Mouse (Mus musculus) lung, postnatal 0 days (tissue): Measurements from ENCODE around the gene Angpt4. TPM values are rescaled to one million over a fixed set of nuclear protein-coding genes. Genes with fewer than 3 reads are reported as not detected.
A peak's percentile ranks its signal among the peaks of the same experiment; 100 is the strongest.

Source experiments
- ATAC-seq: fragments of 200-750 bp; cut with Nextera tagmentation; 2 replicates; pipeline ENCODE4 v1.8.0; 2017; ENCODE audit warnings: moderate library complexity
- DNase-seq: peaks from one replicate; pipeline ENCODE4 v3.0.0-alpha.2; 2016; ENCODE audit warnings: low spot score
- H3K27ac ChIP-seq: fragments of 300-500 bp; sonication (generic); 2 replicates; pipeline ENCODE4 v1.5.1; 2014; ENCODE audit warnings: antibody characterized with exemption, mild to moderate bottlenecking, low read length, mixed read lengths
- H3K27me3 ChIP-seq: fragments of 300-500 bp; sonication (generic); replicated peaks from 2 replicates; pipeline ENCODE4 v1.6.1; 2014; ENCODE audit warnings: low read length, mixed read lengths; ENCODE audit not compliant: insufficient read depth
- H3K36me3 ChIP-seq: fragments of 300-500 bp; sonication (generic); 2 replicates; pipeline ENCODE4 v1.6.1; 2014; ENCODE audit warnings: low read length, mixed read lengths; ENCODE audit not compliant: insufficient read depth
- H3K4me1 ChIP-seq: fragments of 300-500 bp; sonication (generic); 2 replicates; pipeline ENCODE4 v1.6.1; 2014; ENCODE audit warnings: antibody characterized with exemption, low read depth, low read length, mixed read lengths; ENCODE audit not compliant: insufficient read depth
- H3K4me2 ChIP-seq: fragments of 300-500 bp; sonication (generic); replicated peaks from 2 replicates; pipeline ENCODE4 v1.6.1; 2014; ENCODE audit warnings: low read depth, mild to moderate bottlenecking, low read length, moderate library complexity, mixed read lengths
- H3K4me3 ChIP-seq: fragments of 300-500 bp; sonication (generic); 2 replicates; pipeline ENCODE4 v1.5.1; 2014; ENCODE audit warnings: low read depth, low read length
- H3K9ac ChIP-seq: fragments of 300-500 bp; sonication (generic); replicated peaks from 2 replicates; pipeline ENCODE4 v1.6.1; 2014; ENCODE audit warnings: low read depth, mild to moderate bottlenecking
- H3K9me3 ChIP-seq: fragments of 300-500 bp; sonication (generic); 2 replicates; pipeline ENCODE4 v1.6.1; 2016; ENCODE audit warnings: low read length, mixed read lengths
- CTCF ChIP-seq: IDR thresholded peaks from 2 replicates; pipeline ENCODE4 v1.5.1; 2016; ENCODE audit warnings: antibody characterized with exemption, mild to moderate bottlenecking
- EP300 ChIP-seq: IDR thresholded peaks from 2 replicates; pipeline ENCODE4 v1.6.1; 2016; ENCODE audit warnings: antibody characterized with exemption, mild to moderate bottlenecking, control low read depth
- WGBS: fragments of 180-500 bp; shearing (Covaris S2); extraction: QIAGEN DNeasy Blood & Tissue Kit; methylation state at CpG from one replicate; pipeline ENCODE4 v1.1.7; 2014; 5-methylcytosine and 5-hydroxymethylcytosine counted together
- polyA plus RNA-seq: library from polyadenylated mRNA; unstranded; fragments of >200 nt; fragmentation: Nextera tagmentation; extraction: Ambion mirVana; gene quantifications from 2 replicates; pipeline ENCODE4 v1.2.1, GENCODE M21; 2015

Angpt4 gene
- polyA plus RNA-seq, 1 experiment from 2014 or later = 0.13 TPM

DNA sequence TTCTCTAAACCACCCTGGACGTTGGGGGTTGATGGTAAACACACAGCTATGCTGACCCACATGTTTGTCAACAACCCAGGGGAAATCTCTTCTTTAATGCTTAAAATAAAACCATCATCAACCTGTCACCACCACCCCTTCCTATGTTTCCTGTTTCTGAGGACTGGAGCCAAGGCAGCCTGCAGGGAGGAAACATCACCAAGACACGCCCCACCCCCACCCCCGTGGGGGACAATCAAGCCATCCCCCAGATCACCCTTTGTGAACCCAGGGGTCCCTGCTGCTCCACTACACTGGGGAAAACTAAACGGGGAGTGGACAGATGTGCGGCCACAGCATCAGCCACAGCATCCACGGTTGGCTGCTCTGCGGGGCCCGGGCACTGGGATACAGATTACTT is 57.4 kb downstream of the Angpt4 start:
- Histone ChIP-seq H3K9ac (no peak overlapping the region), H3K4me2 (no peak overlapping the region), H3K9me3 (no peaks in the 10 kb centered on the region), H3K27ac (no peak overlapping the region), H3K4me3 (no peak overlapping the region), H3K27me3 (no peaks in the 10 kb centered on the region), H3K36me3 (0 out of 2 replicates have a peak, but pooled peaks cover 7% of the 10 kb centered on the region), H3K4me1 (peaks cover 32% of the 10 kb centered on the region)
- WGBS = 84% methylated on average over 8 of the region's 8 CpGs
- TF ChIP-seq EP300 (no peak), CTCF (no peak)
- DNase-seq = no peak
- no peak for ATAC-seq

DNA sequence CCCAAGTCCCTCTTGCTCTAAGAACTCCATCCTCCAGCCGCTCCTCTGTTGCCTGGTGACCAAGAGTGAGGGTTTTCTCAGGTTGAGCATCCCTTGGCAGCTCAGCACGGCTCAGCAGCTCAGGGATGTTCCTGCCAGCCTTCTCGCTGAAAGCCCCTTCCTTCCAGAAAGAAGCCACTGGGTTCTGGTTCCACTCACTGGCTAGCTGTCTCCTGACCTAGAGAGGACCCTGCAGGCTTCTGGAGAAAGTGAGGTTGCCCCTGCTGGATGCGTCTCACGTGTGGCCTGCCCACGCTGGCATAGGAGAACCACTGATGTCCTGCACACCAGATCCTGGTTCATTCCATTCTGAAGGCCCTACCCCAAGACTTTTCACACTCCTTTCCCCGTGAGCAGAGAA is 58.0 kb downstream of the Angpt4 start:
- Histone ChIP-seq H3K4me1 (peaks cover 37% of the 10 kb centered on the region), H3K27ac (no peak overlapping the region), H3K9ac (no peak overlapping the region), H3K27me3 (no peaks in the 10 kb centered on the region), H3K36me3 (0 out of 2 replicates have a peak, but pooled peaks cover 7% of the 10 kb centered on the region), H3K4me3 (no peak overlapping the region), H3K9me3 (no peaks in the 10 kb centered on the region), H3K4me2 (no peak overlapping the region)
- ATAC-seq (no peak), DNase-seq (no peak)
- 89% methylated on average over 7 of the region's 7 CpGs for WGBS
- TF ChIP-seq EP300 (no peak), CTCF (no peak)

DNA sequence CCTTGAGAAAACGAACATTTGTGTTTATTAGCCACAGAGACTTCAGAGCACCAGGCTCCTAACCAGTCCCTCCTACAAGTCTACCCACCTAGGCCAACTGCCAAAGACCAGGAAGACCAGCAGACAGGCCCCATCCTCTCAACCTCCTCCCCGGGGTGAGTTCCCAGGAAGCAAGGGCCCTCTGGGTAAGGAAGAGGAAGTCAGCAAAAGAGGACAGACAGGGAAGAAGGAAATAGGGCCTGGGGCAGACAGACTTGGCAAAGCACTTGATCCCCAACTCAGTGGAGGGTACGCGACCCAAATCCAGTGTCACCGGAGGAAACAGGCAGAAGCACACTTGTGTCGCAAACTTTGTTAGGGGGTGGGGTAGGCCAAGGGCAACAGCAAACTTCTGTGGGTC is 58.4 kb downstream of the Angpt4 start:
- Histone ChIP-seq H3K4me2 (no peak overlapping the region), H3K4me3 (no peak overlapping the region), H3K9me3 (no peaks in the 10 kb centered on the region), H3K36me3 (0 out of 2 replicates have a peak, but pooled peaks cover 5% of the 10 kb centered on the region), H3K9ac (no peak overlapping the region), H3K27me3 (no peaks in the 10 kb centered on the region), H3K27ac (no peak overlapping the region), H3K4me1 (peaks cover 37% of the 10 kb centered on the region)
- no peak for DNase-seq
- 75% methylated on average over 6 of the region's 6 CpGs for WGBS
- no peak for ATAC-seq
- TF ChIP-seq CTCF (no peak), EP300 (no peak)

DNA sequence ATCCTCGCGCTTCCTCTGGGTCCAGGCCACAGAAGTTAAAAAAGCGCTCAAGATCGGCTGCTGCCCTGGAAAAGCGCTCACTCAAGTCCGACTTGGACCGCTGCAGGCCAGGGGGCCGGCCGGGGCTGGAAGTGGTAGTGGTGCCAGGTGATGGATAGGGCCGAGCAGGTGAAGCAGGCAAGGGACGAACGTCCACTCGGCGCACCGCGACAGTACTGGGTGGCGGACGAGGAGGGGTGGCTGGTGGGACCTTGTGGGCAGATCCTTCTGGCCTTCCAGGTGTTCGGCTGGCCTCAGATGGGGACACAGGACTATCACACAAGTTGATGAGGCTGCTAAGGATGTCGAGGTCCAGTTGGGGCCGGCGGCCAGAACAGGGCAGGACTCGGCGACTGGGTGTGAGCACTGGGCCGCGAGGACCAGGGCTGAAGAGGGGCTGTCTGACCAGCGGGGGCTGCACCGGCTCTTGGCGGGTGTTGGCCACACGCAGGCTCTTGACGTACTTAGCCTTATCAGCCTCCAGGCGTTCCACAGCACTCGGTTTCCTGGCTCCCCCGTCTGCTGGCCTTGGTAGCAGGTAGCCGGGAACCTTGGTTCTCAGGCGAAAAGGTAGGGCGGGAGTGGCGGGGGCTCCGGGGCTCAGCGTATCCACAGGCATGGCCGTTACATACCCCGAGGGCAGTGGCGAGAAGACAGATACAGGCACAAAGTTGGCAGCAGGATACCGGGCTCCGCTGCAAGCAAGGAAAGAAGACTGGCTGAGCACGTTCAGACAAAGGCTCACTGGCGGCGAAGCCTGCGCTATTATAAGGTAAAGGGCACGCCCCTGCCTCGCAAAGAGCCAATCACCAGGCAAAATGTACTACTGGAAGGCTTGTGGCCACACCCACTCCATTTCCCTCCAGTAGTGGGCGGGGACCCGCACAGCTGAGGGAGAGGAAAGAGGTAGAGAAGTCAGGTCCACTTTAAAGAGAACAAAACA is 59.5 kb downstream of the Angpt4 start:
- Histone ChIP-seq H3K9me3 (no peaks in the 10 kb centered on the region), H3K27ac (peak overlapping the region; percentile 78), H3K4me1 (peaks cover 40% of the 10 kb centered on the region), H3K4me3 (0 out of 2 replicates have a peak overlapping the region, but pooled peaks have one; percentile 10), H3K27me3 (no peaks in the 10 kb centered on the region), H3K36me3 (0 out of 2 replicates have a peak, but pooled peaks cover 3% of the 10 kb centered on the region), H3K9ac (no peak overlapping the region), H3K4me2 (peak overlapping the region; percentile 56)
- WGBS = 40% methylated on average over 49 of the region's 53 CpGs
- ATAC-seq (peak; percentile 86), DNase-seq (peak; percentile 97)
- TF ChIP-seq EP300 = no peak
- TF ChIP-seq CTCF = no peak

DNA sequence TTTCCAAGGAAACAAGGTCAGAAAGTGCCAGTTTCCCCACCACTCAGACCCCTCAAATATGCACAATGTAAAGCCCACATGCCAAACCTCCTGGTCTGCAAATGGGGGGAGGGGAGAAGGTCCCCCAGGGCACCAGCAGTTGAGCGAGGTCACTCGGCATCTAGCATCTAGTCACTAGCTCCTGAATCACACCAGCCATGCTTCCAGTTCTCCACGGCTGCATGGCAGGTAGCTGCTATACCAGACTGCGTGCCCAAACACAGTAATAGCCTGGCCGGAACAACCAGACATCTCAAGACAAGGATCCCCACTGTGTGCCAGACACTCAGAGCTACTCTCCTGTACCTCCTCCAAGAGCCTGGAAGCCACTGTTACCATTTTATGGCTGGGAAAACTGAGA is 60.7 kb downstream of the Angpt4 start:
- DNase-seq (no peak), ATAC-seq (no peak)
- no peak overlapping the region for H3K4me2 ChIP-seq
- H3K4me1 ChIP-seq = peaks cover 40% of the 10 kb centered on the region
- H3K36me3 ChIP-seq = 0 out of 2 replicates have a peak, but pooled peaks cover 3% of the 10 kb centered on the region
- no peaks in the 10 kb centered on the region for H3K27me3 ChIP-seq
- TF ChIP-seq CTCF (no peak), EP300 (no peak)
- no peaks in the 10 kb centered on the region for H3K9me3 ChIP-seq
- no peak overlapping the region; the same call in 1 of the 2 replicates for H3K9ac ChIP-seq
- no peak overlapping the region for H3K4me3 ChIP-seq
- 70% methylated on average over 5 of the region's 5 CpGs for WGBS
- no peak overlapping the region for H3K27ac ChIP-seq

DNA sequence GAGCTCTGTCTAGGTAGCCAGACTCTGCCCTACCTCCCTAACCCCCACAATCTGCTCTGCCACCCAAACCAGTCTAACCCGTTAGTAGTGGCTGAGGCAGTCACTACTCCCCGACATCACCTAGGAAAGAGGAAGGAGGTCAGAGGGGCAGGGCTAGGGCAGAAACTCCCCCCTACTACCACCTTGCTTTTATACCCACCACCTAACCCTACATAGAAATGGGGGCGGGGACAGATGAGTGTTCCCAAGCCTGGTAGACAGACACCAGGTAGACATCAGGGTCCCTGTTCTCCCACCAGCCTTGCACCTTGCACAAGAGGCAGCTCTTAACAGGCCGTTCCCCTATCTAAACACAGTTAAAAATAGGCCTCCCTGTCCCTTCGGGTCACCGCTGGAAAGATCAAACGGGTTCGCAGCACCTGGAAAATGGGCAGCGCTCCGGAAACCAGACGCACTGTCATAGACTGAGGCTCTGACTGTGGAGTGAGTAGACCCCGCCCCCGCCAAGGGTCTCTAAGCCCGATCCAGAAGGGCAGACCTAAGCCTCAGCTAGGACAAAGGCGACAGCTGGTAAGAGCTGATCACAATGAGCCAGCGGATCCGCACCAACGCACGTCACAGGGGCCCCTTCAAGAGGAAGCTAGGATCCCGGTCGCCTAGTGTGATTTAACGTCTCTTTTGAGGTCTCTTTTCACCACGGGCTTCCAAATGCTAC is 62.0 kb downstream of the Angpt4 start:
- H3K36me3 ChIP-seq = 0 out of 2 replicates have a peak, but pooled peaks cover 3% of the 10 kb centered on the region
- H3K27me3 ChIP-seq = no peaks in the 10 kb centered on the region
- H3K9ac ChIP-seq = 0 out of 2 replicates have a peak overlapping the region, but pooled peaks have one; percentile 13
- H3K4me3 ChIP-seq = peak overlapping the region; percentile 34
- no peak for TF ChIP-seq CTCF
- TF ChIP-seq EP300 = peak; percentile 28; the same call in 1 of the 2 replicates
- peak overlapping the region; percentile 79 for H3K27ac ChIP-seq
- 33% methylated on average over 23 of the region's 23 CpGs for WGBS
- peak overlapping the region; percentile 67 for H3K4me2 ChIP-seq
- DNase-seq (peak; percentile 81), ATAC-seq (peak; percentile 26)
- no peaks in the 10 kb centered on the region for H3K9me3 ChIP-seq
- H3K4me1 ChIP-seq = peaks cover 45% of the 10 kb centered on the region
